ENCODE assay signal across 1 mouse cellular context in the genomic region with DNA sequence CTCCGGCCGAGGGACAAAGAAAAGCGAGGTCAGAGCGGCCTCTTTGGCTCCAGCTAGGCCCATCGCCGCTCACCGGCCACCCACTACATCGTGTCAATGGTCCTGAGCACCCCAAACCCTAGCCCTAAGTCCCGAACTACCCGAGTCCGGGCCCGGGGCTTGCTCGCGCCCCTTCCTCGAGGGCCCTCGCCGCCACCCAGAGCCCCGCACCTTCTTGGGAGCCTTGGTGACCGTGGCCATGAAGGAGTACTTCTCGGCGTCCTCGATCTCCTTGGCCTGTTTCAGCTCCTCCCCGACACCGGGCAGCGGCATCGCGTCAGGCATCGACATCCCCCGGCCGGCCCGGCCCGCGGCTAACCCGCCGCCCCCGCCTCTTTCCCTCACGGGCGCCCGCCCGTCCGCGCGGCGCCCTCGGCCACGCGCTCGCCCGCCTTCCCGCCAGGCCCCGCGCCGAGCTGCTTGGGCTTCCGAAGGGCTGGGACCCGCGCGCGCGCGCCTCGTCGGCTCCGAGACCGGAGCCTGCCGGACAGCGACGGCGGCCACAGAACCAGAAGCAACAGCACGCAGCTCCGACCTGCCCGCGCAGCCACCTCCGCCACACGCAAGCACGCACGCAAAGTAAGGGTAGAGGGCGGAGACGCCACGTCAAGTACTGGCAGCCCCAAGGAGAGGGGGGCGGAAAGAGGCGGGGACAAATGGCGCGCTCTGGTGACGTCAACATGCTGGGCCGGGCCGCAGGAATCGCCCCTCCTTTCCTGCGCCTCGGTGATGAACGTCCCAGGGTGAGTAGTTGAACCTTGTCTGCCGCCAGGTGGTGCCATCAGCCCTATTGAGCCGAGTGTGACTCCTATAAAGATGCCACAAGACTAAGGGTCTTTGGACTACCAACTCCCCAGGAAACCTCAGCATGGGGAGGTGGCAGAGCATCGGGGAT.
A peak's percentile ranks its signal among the peaks of the same experiment; 100 is the strongest.
TF ChIP-seq lines count a peak whose summit lies in the region.

A gene (minus strand): TSS at position 613 of the 934 bp plus-strand sequence.

TF ChIP-seq in MEL, 35 proteins besides CTCF, POLR2A, EP300 and RAD21 (continued from another document):
- TF ChIP-seq JUND (IDR thresholded peaks at IDR 0.05; ENCODE audit: low read depth, low read length), result no peak
- TF ChIP-seq MYB (IDR thresholded peaks at IDR 0.05; ENCODE audit: low read depth, low read length), result no peak
- peak; percentile 11; the same call in 1 of the 2 replicates for TF ChIP-seq RCOR1 (IDR thresholded peaks at IDR 0.05; ENCODE audit: low read depth, low read length)
- TF ChIP-seq MXI1 (IDR thresholded peaks at IDR 0.05; ENCODE audit: low read depth, low read length), result peak; percentile 77
- TF ChIP-seq TCF12 (IDR thresholded peaks at IDR 0.05; ENCODE audit: low read depth, low read length), result peak; percentile 64
- no peak for TF ChIP-seq ZKSCAN1 (IDR thresholded peaks at IDR 0.05; ENCODE audit: low read depth, low read length)
- TF ChIP-seq ETS1 (IDR thresholded peaks at IDR 0.05; ENCODE audit: low read depth, low read length), result 0 out of 2 replicates have a peak, but pooled peaks have one; percentile 46
- TF ChIP-seq NELFE (IDR thresholded peaks at IDR 0.05; ENCODE audit: low read depth, low read length), result peak; percentile 87
- TF ChIP-seq POLR2AphosphoS5 (IDR thresholded peaks at IDR 0.05; ENCODE audit: borderline replicate concordance, low read depth, low read length), result no peak
- TF ChIP-seq NRF1 (IDR thresholded peaks at IDR 0.05; ENCODE audit: insufficient read depth, low read depth, low read length, poor library complexity, severe bottlenecking), result peak; percentile 78
- no peak for TF ChIP-seq BHLHE40 (IDR thresholded peaks at IDR 0.05; ENCODE audit: borderline replicate concordance, low read depth, low read length)
- TF ChIP-seq USF1 (IDR thresholded peaks at IDR 0.05; ENCODE audit: low read depth, low read length), result peak; percentile 31; the same call in 1 of the 2 replicates
- TF ChIP-seq MAZ (IDR thresholded peaks at IDR 0.05; ENCODE audit: low read depth, low read length), result peak; percentile 98
- peak; percentile 97 for TF ChIP-seq HCFC1 (IDR thresholded peaks at IDR 0.05; ENCODE audit: low read depth, low read length)
- TF ChIP-seq USF2 (IDR thresholded peaks at IDR 0.05; ENCODE audit: borderline replicate concordance in 1 of 2, insufficient read depth in 1 of 2, low read depth in 1 of 2, low read length in 2 of 2), result no peak
- TF ChIP-seq MYC (IDR thresholded peaks at IDR 0.05; ENCODE audit: low read depth, low read length), result no peak; the same call in 1 of the 2 replicates
